Mouse (Mus musculus) adrenal gland (tissue): ENCODE measurements around the gene Acsl1.

ENCODE experiments used
- intact Hi-C: fragments of 180-260 bp; cut with DNase I; formaldehyde crosslinking; loops from one replicate; pipeline ENCODE4 v1.15.1; 2025
- long read RNA-seq, 2 experiments: library from polyadenylated mRNA; unstranded; transcript quantifications; one replicate each; pipeline ENCODE4 v2.0.0; 2020; ENCODE audit warnings: borderline replicate concordance in 1 of 2; ENCODE audit not compliant: insufficient replicate concordance in 1 of 2

The Acsl1 gene
- long read RNA-seq, experiment 1, transcript Acsl1-201 (21 exons, 3,897 nt) = major isoform, 12 of 17 reads
- long read RNA-seq, experiment 1, partial matches to known transcripts = 0 of 17 reads
- long read RNA-seq, experiment 1, other reads (novel, unspliced or antisense) = 2 of 17 reads
- long read RNA-seq, experiment 2, transcript Acsl1-210 (1 exons, 1,253 nt) = minor isoform, 5 of 33 reads
- long read RNA-seq, experiment 2, transcript Acsl1-201 (21 exons, 3,897 nt) = major isoform, 17 of 33 reads
- long read RNA-seq, experiment 2, partial matches to known transcripts = 5 of 33 reads
- long read RNA-seq, experiment 2, other reads (novel, unspliced or antisense) = 3 of 33 reads

- intact Hi-C loops = no loop called here
These were observed at the start of gene Acsl1 for GRCm38 (mm10) chr8:46470792-46471781. Acsl1 (plus strand) TSS chr8:46471037.

GRCm38 (mm10) chr8:46421515-46421914 is 49.3 kb upstream of the Acsl1 start:
- intact Hi-C loops = no loop called here

GRCm38 (mm10) chr8:46427940-46428339 is 42.9 kb upstream of the Acsl1 start:
- intact Hi-C loops = no loop called here

GRCm38 (mm10) chr8:46429871-46430270 is 41.0 kb upstream of the Acsl1 start:
- intact Hi-C loops = no loop called here

- intact Hi-C loops = no loop called here
These were observed 38.9 kb upstream of the Acsl1 start for GRCm38 (mm10) chr8:46431921-46432320.

GRCm38 (mm10) chr8:46432581-46432980 is 38.3 kb upstream of the Acsl1 start:
- intact Hi-C loops = no loop called here

- intact Hi-C loops = no loop called here
These were observed 37.2 kb upstream of the Acsl1 start for GRCm38 (mm10) chr8:46433656-46434055.

GRCm38 (mm10) chr8:46438491-46438890 is 32.3 kb upstream of the Acsl1 start:
- intact Hi-C loops = no loop called here

GRCm38 (mm10) chr8:46445964-46446915 is 24.6 kb upstream of the Acsl1 start:
- intact Hi-C loops = no loop called here

- intact Hi-C loops = no loop called here
These were observed 23.5 kb upstream of the Acsl1 start for GRCm38 (mm10) chr8:46447334-46447733.

GRCm38 (mm10) chr8:46448606-46449005 is 22.2 kb upstream of the Acsl1 start:
- intact Hi-C loops = no loop called here

- intact Hi-C loops = no loop called here
These were observed 21.8 kb upstream of the Acsl1 start for GRCm38 (mm10) chr8:46449063-46449462.

GRCm38 (mm10) chr8:46449723-46450251 is 21.1 kb upstream of the Acsl1 start:
- intact Hi-C loops = no loop called here

GRCm38 (mm10) chr8:46458215-46458811 is 12.5 kb upstream of the Acsl1 start:
- intact Hi-C loops = no loop called here

GRCm38 (mm10) chr8:46468400-46468799 is 2.4 kb upstream of the Acsl1 start:
- intact Hi-C loops = no loop called here

- intact Hi-C loops = no loop called here
These were observed 1.6 kb upstream of the Acsl1 start for GRCm38 (mm10) chr8:46469071-46469769.

- intact Hi-C loops = no loop called here
These were observed 596 bp upstream of the Acsl1 start for GRCm38 (mm10) chr8:46470091-46470791.

GRCm38 (mm10) chr8:46471926-46472485 is 1.2 kb downstream of the Acsl1 start:
- intact Hi-C loops = no loop called here

GRCm38 (mm10) chr8:46474120-46474519 is 3.3 kb downstream of the Acsl1 start:
- intact Hi-C loops = no loop called here
